Mouse (Mus musculus) megakaryocyte, embryonic 14.5 days (primary cell): ENCODE data around the gene Fam47e. TPM values are rescaled to one million over a fixed set of nuclear protein-coding genes. Genes with fewer than 3 reads are reported as not detected.

Experiments
- H3K27me3 ChIP-seq: replicated peaks from 2 replicates; pipeline ENCODE3; 2012; ENCODE audit warnings: inconsistent platforms
- H3K36me3 ChIP-seq: replicated peaks from 2 replicates; pipeline ENCODE3; 2012; ENCODE audit warnings: low read length, inconsistent platforms, mixed read lengths
- H3K4me1 ChIP-seq: 2 replicates; pipeline ENCODE4 v1.6.1; 2012; ENCODE audit warnings: inconsistent platforms
- H3K4me3 ChIP-seq: replicated peaks from 2 replicates; pipeline ENCODE3; 2012; ENCODE audit warnings: moderate library complexity, mild to moderate bottlenecking, inconsistent platforms
- H3K9me3 ChIP-seq: 2 replicates; pipeline ENCODE4 v1.6.1; 2012; ENCODE audit warnings: inconsistent platforms
- FLI1 ChIP-seq: IDR thresholded peaks from 2 replicates; pipeline ENCODE4 v1.6.1; 2012; ENCODE audit warnings: low read length, inconsistent platforms, mixed read lengths
- GATA1 ChIP-seq: IDR thresholded peaks from 3 replicates; pipeline ENCODE4 v1.6.1; 2012; ENCODE audit warnings: mixed read lengths, low read length, inconsistent platforms, borderline replicate concordance
- polyA plus RNA-seq: library from polyadenylated mRNA; stranded (reverse); fragments of >175 nt; gene quantifications from 2 replicates; pipeline ENCODE4 v1.2.3, GENCODE M21; 2012; ENCODE audit warnings: low replicate concordance; ENCODE audit not compliant: insufficient read depth

Fam47e gene
- polyA plus RNA-seq, 1 experiment, result not detected

GRCm38 (mm10) chr5:92596865-92597264, 42.0 kb downstream of the Fam47e start:
- no peak for TF ChIP-seq FLI1
- no peak for TF ChIP-seq GATA1
- H3K4me1 ChIP-seq, result no peaks in the 10 kb centered on the region
- H3K4me3 ChIP-seq, result no peak overlapping the region
- H3K36me3 ChIP-seq, result no peaks in the 10 kb centered on the region
- no peaks in the 10 kb centered on the region for H3K9me3 ChIP-seq
- peaks cover 19% of the 10 kb centered on the region for H3K27me3 ChIP-seq

GRCm38 (mm10) chr5:92599030-92599429, 44.2 kb downstream of the Fam47e start:
- peaks cover 39% of the 10 kb centered on the region for H3K27me3 ChIP-seq
- TF ChIP-seq FLI1 (no peak), GATA1 (no peak)
- H3K9me3 ChIP-seq, result no peaks in the 10 kb centered on the region
- no peaks in the 10 kb centered on the region for H3K36me3 ChIP-seq
- peaks cover 14% of the 10 kb centered on the region for H3K4me1 ChIP-seq
- no peak overlapping the region for H3K4me3 ChIP-seq

- TF ChIP-seq FLI1, result no peak
- TF ChIP-seq GATA1, result no peak
- Histone ChIP-seq H3K4me3 (peak within 1 kb of the TSS; percentile 90), H3K9me3 (no peaks in the 10 kb centered on the region), H3K36me3 (no peaks in the 10 kb centered on the region), H3K27me3 (peaks cover 56% of the 10 kb centered on the region), H3K4me1 (peaks cover 14% of the 10 kb centered on the region)
Observed at GRCm38 (mm10) chr5:92602691-92603690, 48.1 kb downstream of the Fam47e start, which contains the start of gene Stbd1. Stbd1 (plus strand) TSS chr5:92603041.

GRCm38 (mm10) chr5:92604452-92605247, 49.8 kb downstream of the Fam47e start:
- H3K4me3 ChIP-seq, result no peak overlapping the region
- no peak for TF ChIP-seq GATA1
- TF ChIP-seq FLI1, result no peak

GRCm38 (mm10) chr5:92607492-92608229, 52.8 kb downstream of the Fam47e start:
- no peaks in the 10 kb centered on the region for H3K9me3 ChIP-seq

More at GRCm38 (mm10) chr5:92604452-92605247, 49.8 kb downstream of the Fam47e start:
- Histone ChIP-seq H3K27me3 (peaks cover 54% of the 10 kb centered on the region), H3K9me3 (no peaks in the 10 kb centered on the region), H3K36me3 (no peaks in the 10 kb centered on the region), H3K4me1 (peaks cover 14% of the 10 kb centered on the region)

GRCm38 (mm10) chr5:92612756-92613155, 57.9 kb downstream of the Fam47e start:
- no peaks in the 10 kb centered on the region for H3K36me3 ChIP-seq
- H3K4me1 ChIP-seq, result no peaks in the 10 kb centered on the region
- TF ChIP-seq FLI1 (no peak), GATA1 (no peak)
- no peaks in the 10 kb centered on the region for H3K27me3 ChIP-seq
- no peaks in the 10 kb centered on the region for H3K9me3 ChIP-seq
- no peak overlapping the region for H3K4me3 ChIP-seq

More at GRCm38 (mm10) chr5:92607492-92608229, 52.8 kb downstream of the Fam47e start:
- no peaks in the 10 kb centered on the region for H3K36me3 ChIP-seq
- H3K4me1 ChIP-seq, result peaks cover 11% of the 10 kb centered on the region
- TF ChIP-seq FLI1 (no peak), GATA1 (no peak)
- peaks cover 37% of the 10 kb centered on the region for H3K27me3 ChIP-seq
- H3K4me3 ChIP-seq, result no peak overlapping the region

GRCm38 (mm10) chr5:92621883-92622282, 67.0 kb downstream of the Fam47e start:
- Histone ChIP-seq H3K4me1 (no peaks in the 10 kb centered on the region), H3K9me3 (peaks cover 3% of the 10 kb centered on the region; the same call in 1 of the 2 replicates)

GRCm38 (mm10) chr5:92627896-92628295, 73.0 kb downstream of the Fam47e start:
- TF ChIP-seq FLI1 (no peak), GATA1 (no peak)
- Histone ChIP-seq H3K27me3 (peaks cover 2% of the 10 kb centered on the region), H3K4me3 (no peak overlapping the region), H3K4me1 (no peaks in the 10 kb centered on the region), H3K36me3 (no peaks in the 10 kb centered on the region), H3K9me3 (peaks cover 3% of the 10 kb centered on the region; the same call in 1 of the 2 replicates)

More at GRCm38 (mm10) chr5:92621883-92622282, 67.0 kb downstream of the Fam47e start:
- H3K36me3 ChIP-seq, result no peaks in the 10 kb centered on the region
- TF ChIP-seq GATA1, result no peak
- TF ChIP-seq FLI1, result no peak
- H3K4me3 ChIP-seq, result no peak overlapping the region
- no peaks in the 10 kb centered on the region for H3K27me3 ChIP-seq

GRCm38 (mm10) chr5:92633526-92633925, 78.7 kb downstream of the Fam47e start:
- Histone ChIP-seq H3K9me3 (no peaks in the 10 kb centered on the region), H3K4me1 (no peaks in the 10 kb centered on the region), H3K4me3 (no peak overlapping the region), H3K36me3 (no peaks in the 10 kb centered on the region), H3K27me3 (peaks cover 2% of the 10 kb centered on the region)
- TF ChIP-seq FLI1 (no peak), GATA1 (no peak)
